Mouse (Mus musculus) testis, adult 2 months (tissue): ENCODE data around the gene Dnase1l3.

ENCODE experiments used
- CTCF ChIP-seq: fragments of 200-500 bp; IDR thresholded peaks from 2 replicates; pipeline ENCODE4 v1.5.1; 2012; ENCODE audit warnings: low read depth, mild to moderate bottlenecking, inconsistent platforms, low read length, moderate library complexity; ENCODE audit not compliant: control insufficient read depth, insufficient read depth, insufficient replicate concordance
- POLR2A ChIP-seq: fragments of 200-500 bp; IDR thresholded peaks from 2 replicates; pipeline ENCODE4 v1.6.1; 2012; ENCODE audit warnings: low read depth, mild to moderate bottlenecking, inconsistent platforms, low read length, moderate library complexity; ENCODE audit not compliant: control insufficient read depth

DNA sequence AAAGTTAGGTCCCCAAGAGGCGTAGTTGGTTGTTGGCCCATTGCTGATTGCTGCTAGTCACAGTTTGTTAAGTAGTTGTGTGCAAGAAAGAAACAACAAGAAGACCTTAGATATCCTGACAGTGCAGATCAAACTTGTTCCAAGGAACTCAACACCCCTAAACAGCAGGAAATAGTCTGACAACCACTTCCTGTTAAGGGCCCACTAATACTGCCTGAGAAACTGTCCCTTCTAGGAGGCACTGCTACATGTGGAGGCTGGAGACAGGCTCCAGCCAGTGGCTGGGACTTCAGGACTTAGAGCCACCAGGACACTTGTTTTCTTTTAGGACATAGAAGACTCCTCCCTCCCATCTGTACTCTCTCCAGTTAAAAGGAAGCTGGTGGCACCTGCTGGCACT, 16.9 kb downstream of the Dnase1l3 start:
- TF ChIP-seq POLR2A (no peak), CTCF (no peak)
